Mouse (Mus musculus) erythroblast, embryonic 14.5 days (primary cell): ENCODE data around the gene Ltbr.

Experiments used
- GATA1 ChIP-seq: IDR thresholded peaks from 2 replicates; pipeline ENCODE4 v1.6.1; 2012; ENCODE audit warnings: low read length, inconsistent platforms, mixed read lengths
- TAL1 ChIP-seq: IDR thresholded peaks from 3 replicates; pipeline ENCODE4 v1.6.1; 2012; ENCODE audit warnings: low read length, inconsistent platforms, mixed read lengths

- TF ChIP-seq TAL1 (no peak), GATA1 (no peak)
Measured at GRCm38 (mm10) chr6:125300982-125301381, 12.7 kb downstream of the Ltbr start.
